Mouse (Mus musculus) stomach, embryonic 16.5 days (tissue): ENCODE measurements around the gene Gm10273. TPM values are rescaled to one million over a fixed set of nuclear protein-coding genes. Genes with fewer than 3 reads are reported as not detected.
"Not testable (repeated sequence)": the region's sequence is repeated elsewhere in the genome, so short reads cannot be mapped to it uniquely, and the experiment has no call there.

Experiments used
- ATAC-seq: fragments of 200-750 bp; cut with Nextera tagmentation; 2 replicates; pipeline ENCODE4 v1.8.0; 2017; ENCODE audit warnings: moderate number of reproducible peaks, moderate TSS enrichment; ENCODE audit not compliant: insufficient read depth, low FRiP score
- H3K27ac ChIP-seq: fragments of 300-500 bp; sonication (generic); 2 replicates; pipeline ENCODE4 v1.5.1; 2014; ENCODE audit warnings: low read length
- H3K27me3 ChIP-seq: fragments of 300-500 bp; sonication (generic); 2 replicates; pipeline ENCODE4 v1.6.1; 2014; ENCODE audit warnings: low read length, control low read depth, mixed read lengths; ENCODE audit not compliant: control insufficient read depth, insufficient read depth
- H3K36me3 ChIP-seq: fragments of 300-500 bp; sonication (generic); 2 replicates; pipeline ENCODE4 v1.6.1; 2014; ENCODE audit warnings: low read length; ENCODE audit not compliant: control insufficient read depth, insufficient read depth
- H3K4me1 ChIP-seq: fragments of 300-500 bp; sonication (generic); 2 replicates; pipeline ENCODE4 v1.6.1; 2014; ENCODE audit warnings: low read length, control low read depth, mixed read lengths; ENCODE audit not compliant: control insufficient read depth, insufficient read depth
- H3K4me2 ChIP-seq: fragments of 300-500 bp; sonication (generic); 2 replicates; pipeline ENCODE4 v1.6.1; 2014; ENCODE audit warnings: low read depth, low read length, mixed read lengths
- H3K4me3 ChIP-seq: fragments of 300-500 bp; sonication (generic); replicated peaks from 2 replicates; pipeline ENCODE4 v1.5.1; 2014; ENCODE audit warnings: mild to moderate bottlenecking, low read length
- H3K9ac ChIP-seq: fragments of 300-500 bp; sonication (generic); 2 replicates; pipeline ENCODE4 v1.6.1; 2014; ENCODE audit warnings: low read length
- H3K9me3 ChIP-seq: fragments of 300-500 bp; sonication (generic); replicated peaks from 2 replicates; pipeline ENCODE4 v1.6.1; 2016; ENCODE audit warnings: low read length, control low read depth; ENCODE audit not compliant: control insufficient read depth
- WGBS: fragments of 180-500 bp; shearing (Covaris S2); extraction: QIAGEN DNeasy Blood & Tissue Kit; methylation state at CpG from one replicate; pipeline ENCODE4 v1.1.7; 2014; 5-methylcytosine and 5-hydroxymethylcytosine counted together
- polyA plus RNA-seq: library from polyadenylated mRNA; unstranded; fragments of >200 nt; fragmentation: Nextera tagmentation; extraction: Ambion mirVana; gene quantifications from 2 replicates; pipeline ENCODE4 v1.2.1, GENCODE M21; 2015

The Gm10273 gene
- polyA plus RNA-seq = 7.2 and 21.0 TPM in 2 replicates

- not testable (repeated sequence) for H3K4me1 ChIP-seq, H3K4me3 ChIP-seq, H3K36me3 ChIP-seq, H3K27me3 ChIP-seq, H3K9me3 ChIP-seq, H3K4me2 ChIP-seq, H3K9ac ChIP-seq, H3K27ac ChIP-seq, ATAC-seq
- WGBS = 75% methylated on average over 11 of the region's 25 CpGs
Observed at GRCm38 (mm10) chr10:59395461-59395860, at the start of gene Gm10273. Gm10273 (plus strand) TSS chr10:59395632.

- 89% methylated on average over 2 of the region's 2 CpGs for WGBS
Observed at GRCm38 (mm10) chr10:59346560-59346959, 48.9 kb upstream of the Gm10273 start.

GRCm38 (mm10) chr10:59348200-59348599 lies 47.2 kb upstream of the Gm10273 start:
- peak; percentile 62; the same call in 1 of the 2 replicates for ATAC-seq
- Histone ChIP-seq H3K4me1 (no peaks in the 10 kb centered on the region), H3K4me2 (no peak overlapping the region), H3K36me3 (peaks cover 20% of the 10 kb centered on the region), H3K9me3 (no peaks in the 10 kb centered on the region), H3K27ac (no peak overlapping the region), H3K4me3 (no peak overlapping the region), H3K9ac (no peak overlapping the region), H3K27me3 (no peaks in the 10 kb centered on the region)
- WGBS = 86% methylated on average over 9 of the region's 9 CpGs

More at GRCm38 (mm10) chr10:59346560-59346959, 48.9 kb upstream of the Gm10273 start:
- Histone ChIP-seq H3K4me2 (no peak overlapping the region), H3K36me3 (peaks cover 23% of the 10 kb centered on the region), H3K27ac (no peak overlapping the region), H3K27me3 (no peaks in the 10 kb centered on the region), H3K9me3 (no peaks in the 10 kb centered on the region), H3K4me3 (no peak overlapping the region), H3K9ac (no peak overlapping the region), H3K4me1 (no peaks in the 10 kb centered on the region)
- ATAC-seq = no peak

- H3K4me2 ChIP-seq = no peak overlapping the region
- no peaks in the 10 kb centered on the region for H3K4me1 ChIP-seq
- no peak overlapping the region for H3K27ac ChIP-seq
- WGBS = 98% methylated on average over 2 of the region's 2 CpGs
- no peak for ATAC-seq
- peaks cover 24% of the 10 kb centered on the region for H3K36me3 ChIP-seq
- H3K27me3 ChIP-seq = no peaks in the 10 kb centered on the region
- no peak overlapping the region for H3K9ac ChIP-seq
- H3K4me3 ChIP-seq = no peak overlapping the region
- H3K9me3 ChIP-seq = no peaks in the 10 kb centered on the region
Observed at GRCm38 (mm10) chr10:59349536-59349935, 45.9 kb upstream of the Gm10273 start.

GRCm38 (mm10) chr10:59353065-59353464 lies 42.4 kb upstream of the Gm10273 start:
- Histone ChIP-seq H3K9me3 (no peaks in the 10 kb centered on the region), H3K4me1 (no peaks in the 10 kb centered on the region), H3K4me2 (no peak overlapping the region), H3K36me3 (peaks cover 21% of the 10 kb centered on the region; the same call in 1 of the 2 replicates), H3K4me3 (no peak overlapping the region), H3K9ac (no peak overlapping the region), H3K27me3 (no peaks in the 10 kb centered on the region), H3K27ac (no peak overlapping the region)
- no peak for ATAC-seq
- WGBS = 56% methylated on average over 1 of the region's 1 CpGs

- ATAC-seq = no peak
- 90% methylated on average over 12 of the region's 12 CpGs for WGBS
- H3K27ac ChIP-seq = no peak overlapping the region
- H3K27me3 ChIP-seq = no peaks in the 10 kb centered on the region
- H3K36me3 ChIP-seq = peaks cover 16% of the 10 kb centered on the region; the same call in 1 of the 2 replicates
- H3K9me3 ChIP-seq = no peaks in the 10 kb centered on the region
- H3K4me1 ChIP-seq = no peaks in the 10 kb centered on the region
- H3K4me3 ChIP-seq = no peak overlapping the region
- no peak overlapping the region for H3K4me2 ChIP-seq
- no peak overlapping the region for H3K9ac ChIP-seq
Observed at GRCm38 (mm10) chr10:59354120-59354519, 41.3 kb upstream of the Gm10273 start.

GRCm38 (mm10) chr10:59355020-59355419 lies 40.4 kb upstream of the Gm10273 start:
- no peak overlapping the region for H3K27ac ChIP-seq
- H3K4me3 ChIP-seq = no peak overlapping the region
- ATAC-seq = no peak
- H3K27me3 ChIP-seq = no peaks in the 10 kb centered on the region
- no peak overlapping the region for H3K4me2 ChIP-seq
- H3K4me1 ChIP-seq = no peaks in the 10 kb centered on the region
- H3K36me3 ChIP-seq = peaks cover 14% of the 10 kb centered on the region; the same call in 1 of the 2 replicates
- no peaks in the 10 kb centered on the region for H3K9me3 ChIP-seq
- no peak overlapping the region for H3K9ac ChIP-seq
- 86% methylated on average over 8 of the region's 8 CpGs for WGBS

- Histone ChIP-seq H3K27ac (no peak overlapping the region), H3K27me3 (no peaks in the 10 kb centered on the region), H3K9ac (no peak overlapping the region), H3K36me3 (peaks cover 13% of the 10 kb centered on the region; the same call in 1 of the 2 replicates), H3K4me3 (no peak overlapping the region), H3K4me2 (no peak overlapping the region), H3K4me1 (no peaks in the 10 kb centered on the region), H3K9me3 (no peaks in the 10 kb centered on the region)
- 88% methylated on average over 4 of the region's 4 CpGs for WGBS
- no peak for ATAC-seq
Observed at GRCm38 (mm10) chr10:59358744-59359143, 36.7 kb upstream of the Gm10273 start.

- no peaks in the 10 kb centered on the region for H3K4me1 ChIP-seq
- H3K4me3 ChIP-seq = no peak overlapping the region
- WGBS = 81% methylated on average over 2 of the region's 2 CpGs
- H3K4me2 ChIP-seq = no peak overlapping the region
- no peak for ATAC-seq
- H3K9ac ChIP-seq = no peak overlapping the region
- no peaks in the 10 kb centered on the region for H3K27me3 ChIP-seq
- no peak overlapping the region for H3K27ac ChIP-seq
- no peaks in the 10 kb centered on the region for H3K9me3 ChIP-seq
- peaks cover 15% of the 10 kb centered on the region for H3K36me3 ChIP-seq
Observed at GRCm38 (mm10) chr10:59363208-59363607, 32.2 kb upstream of the Gm10273 start.
